Mouse (Mus musculus) layer of hippocampus, adult 8-10 months (tissue): ENCODE data around the gene Romo1. TPM values are rescaled to one million over a fixed set of nuclear protein-coding genes. Genes with fewer than 3 reads are reported as not detected.
"Not testable (repeated sequence)": the region's sequence is repeated elsewhere in the genome, so short reads cannot be mapped to it uniquely, and the experiment has no call there.

Source experiments
- DNase-seq, 2 experiments: peaks; one replicate each; pipeline ENCODE4 v3.0.0; 2022; ENCODE audit warnings: low spot score in 2 of 2
- total RNA-seq, 4 experiments: library from RNA; stranded (reverse); gene quantifications; 2 replicates each; pipeline ENCODE4 v1.2.4; 2022

Romo1 gene
- 100 to 1,000 TPM in 3 of 4 experiments, 10 to 100 TPM in 1; 99.4 to 184 (median 132) TPM for total RNA-seq

DNA sequence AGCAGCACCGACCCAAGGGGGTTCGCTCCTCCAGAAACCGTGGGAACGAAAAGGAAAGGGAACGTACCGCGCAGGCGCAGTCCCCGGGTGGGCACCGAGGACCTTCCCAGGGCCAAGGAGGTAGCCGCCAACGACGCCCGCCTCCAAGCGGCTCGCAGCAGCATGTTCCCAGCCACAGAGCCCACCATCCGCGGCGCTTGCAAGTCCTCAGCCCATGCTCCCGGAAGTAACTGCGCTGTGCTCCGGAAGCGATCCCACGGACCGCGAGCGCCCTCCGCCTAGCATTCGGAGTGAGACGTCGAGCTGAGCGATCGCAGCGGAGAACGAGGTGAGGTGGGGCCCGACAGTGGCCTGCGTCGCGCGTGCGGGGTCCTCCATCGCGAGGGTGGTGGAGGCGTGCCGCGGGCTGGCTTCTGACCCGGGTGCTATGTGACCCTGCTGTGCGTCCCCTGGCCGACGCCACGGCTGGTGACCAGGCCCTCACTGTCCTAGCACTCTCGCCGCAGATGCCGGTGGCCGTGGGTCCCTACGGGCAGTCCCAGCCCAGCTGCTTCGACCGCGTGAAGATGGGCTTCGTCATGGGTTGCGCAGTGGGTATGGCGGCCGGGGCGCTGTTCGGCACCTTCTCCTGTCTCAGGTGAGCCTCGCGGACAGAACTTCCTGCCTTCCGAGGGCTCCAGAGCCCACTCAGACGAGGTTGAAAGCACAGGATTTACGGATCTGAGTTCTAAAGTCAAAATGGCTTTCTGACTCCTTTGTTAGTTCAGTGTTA, at the start of gene Romo1, which contains the start of gene Nfs1:
Gene Romo1 (plus strand): TSS at position 87 of the 772 bp plus-strand sequence.
Gene Nfs1 (minus strand): TSS at position 234 of the 772 bp plus-strand sequence.
- peak; percentile 86 to 93 for DNase-seq

DNA sequence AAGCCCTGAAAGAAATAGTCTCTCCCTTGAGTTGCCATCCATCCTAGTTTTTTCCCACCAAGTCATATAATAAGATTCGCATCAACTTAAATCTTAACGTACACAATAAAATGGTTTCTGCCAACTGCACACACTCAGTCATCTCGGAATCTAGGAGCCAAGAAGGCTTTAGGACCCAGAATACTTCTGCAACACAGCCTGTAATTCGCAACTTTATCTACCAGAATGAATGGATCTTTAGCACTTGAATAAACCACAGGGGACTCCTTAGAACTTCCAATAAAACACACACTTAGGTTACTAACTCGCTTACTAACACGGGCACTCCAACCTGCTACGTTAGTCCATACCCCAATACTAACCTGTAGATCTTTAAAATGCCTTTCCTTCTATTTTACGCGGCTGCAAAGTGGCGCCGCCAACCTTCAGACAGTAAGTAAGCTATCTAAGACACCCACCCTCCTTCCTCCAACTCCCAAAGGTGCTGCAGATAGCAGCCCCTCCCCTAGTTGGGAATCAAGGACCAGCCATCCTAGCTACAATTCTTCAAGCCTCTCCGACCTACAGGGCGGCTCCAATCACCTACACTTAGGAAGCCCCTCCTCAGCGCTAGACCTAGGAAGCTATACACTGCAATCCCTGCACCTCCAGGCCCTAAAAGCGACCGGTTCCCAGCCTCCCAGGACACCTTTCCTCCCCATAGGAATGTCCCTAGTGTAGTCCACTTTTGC, 33.0 kb upstream of the Romo1 start:
- DNase-seq: no peak

- DNase-seq: peak; percentile 76 to 87
These were observed 32.3 kb upstream of the Romo1 start, which contains the start of the genes Cpne1 and Rbm12 for GRCm38 (mm10) chr2:156111358-156112079. Cpne1 (minus strand) TSS chr2:156111965. Rbm12 (minus strand) TSS chr2:156111978.

- DNase-seq: not testable (repeated sequence)
These were observed 31.8 kb upstream of the Romo1 start for GRCm38 (mm10) chr2:156112080-156112423.

DNA sequence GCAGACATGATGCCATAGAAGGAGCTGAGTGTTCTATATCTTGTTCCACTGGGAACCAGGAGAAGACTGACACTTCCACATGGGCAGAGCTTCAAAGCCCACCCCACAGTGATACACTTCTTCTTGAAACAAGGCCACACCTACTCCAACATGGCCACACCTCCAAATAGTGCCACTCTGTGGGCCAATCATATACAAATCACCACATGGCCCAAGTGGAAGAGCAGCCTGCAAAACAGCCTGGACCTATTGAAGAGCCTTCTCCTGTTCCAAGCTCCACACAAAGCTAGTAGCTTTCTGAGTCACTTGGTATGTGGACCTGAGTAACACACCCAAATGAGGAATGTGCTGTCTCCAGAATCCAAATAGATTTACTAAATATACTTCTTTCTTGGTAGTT, 24.3 kb upstream of the Romo1 start:
- DNase-seq: no peak

DNA sequence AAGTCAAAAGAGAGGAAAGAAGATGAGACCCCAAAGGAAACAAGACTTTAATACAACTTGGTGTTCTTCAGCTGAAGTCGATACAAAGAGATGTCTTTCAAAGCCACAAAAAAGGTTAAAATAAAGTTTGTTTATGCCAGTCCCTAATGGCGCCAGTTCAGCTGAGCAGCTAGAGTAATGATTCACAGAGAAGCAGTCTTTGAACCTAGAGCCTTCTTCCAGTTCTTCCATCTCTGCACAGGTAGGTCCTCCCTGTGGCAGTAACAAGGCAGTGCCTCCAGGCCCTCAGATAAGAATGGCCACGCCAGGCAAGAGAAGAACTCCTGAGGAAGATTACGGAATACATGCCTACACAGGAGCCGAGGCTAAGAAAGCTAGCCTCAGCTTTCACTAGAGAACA, 20.1 kb upstream of the Romo1 start:
- DNase-seq: no peak

- no peak for DNase-seq
These were observed 16.8 kb upstream of the Romo1 start, which contains the start of gene Gm28036 for GRCm38 (mm10) chr2:156126992-156127391. Gm28036 (minus strand) TSS chr2:156127092.

DNA sequence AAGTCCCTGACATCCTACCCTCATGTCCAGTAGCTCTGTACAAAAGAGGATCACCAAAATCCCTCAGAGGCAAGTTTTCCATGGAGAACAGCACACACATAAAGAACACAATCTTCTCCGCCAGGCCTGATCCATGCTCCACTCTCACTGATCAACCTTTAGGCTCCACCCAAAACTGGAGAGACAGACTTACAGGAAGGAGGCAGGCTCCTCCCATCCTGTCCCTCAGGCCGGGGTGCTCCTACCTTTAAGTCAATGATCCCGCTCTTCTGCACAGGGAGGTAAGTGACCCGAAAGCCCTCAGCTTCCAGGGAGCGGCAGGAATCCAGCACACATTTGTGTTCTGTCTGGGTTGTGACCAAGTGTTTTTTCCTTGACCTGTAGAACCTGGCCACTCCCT, 9.7 kb upstream of the Romo1 start:
- DNase-seq: no peak

GRCm38 (mm10) chr2:156135695-156136094, 8.1 kb upstream of the Romo1 start:
- no peak for DNase-seq

- no peak for DNase-seq
These were observed 1.0 kb upstream of the Romo1 start for GRCm38 (mm10) chr2:156142820-156143219.

- DNase-seq: no peak
These were observed 472 bp upstream of the Romo1 start for GRCm38 (mm10) chr2:156143367-156143766.

DNA sequence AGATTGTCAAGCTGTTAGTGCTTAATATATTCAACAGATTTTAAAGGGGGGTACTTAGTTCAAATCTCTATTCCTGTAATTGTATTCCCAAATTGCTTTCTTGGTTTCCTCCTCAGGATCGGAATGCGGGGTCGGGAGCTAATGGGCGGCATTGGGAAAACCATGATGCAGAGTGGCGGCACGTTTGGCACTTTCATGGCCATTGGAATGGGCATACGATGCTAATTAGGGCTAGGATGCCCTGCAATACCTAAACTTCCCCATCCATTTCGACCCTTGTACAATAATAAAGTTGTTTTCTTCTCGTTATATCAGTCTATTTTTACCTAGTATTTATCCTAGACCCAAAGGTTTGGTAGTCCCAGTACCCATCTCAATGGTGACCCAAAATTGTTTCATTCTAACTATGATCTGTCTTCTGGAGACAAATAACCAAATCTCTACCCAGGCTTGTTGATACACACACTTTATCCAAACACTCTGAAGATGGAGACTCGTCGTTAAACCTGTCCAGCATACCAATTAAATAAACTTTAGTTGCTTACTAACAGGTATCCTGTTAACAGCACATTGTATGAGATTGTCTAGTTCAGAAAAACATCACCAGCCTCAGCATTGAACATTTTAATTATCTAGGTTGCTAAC, 1.8 kb downstream of the Romo1 start:
- no peak for DNase-seq

- DNase-seq: no peak
These were observed 2.6 kb downstream of the Romo1 start for GRCm38 (mm10) chr2:156146272-156146989.

GRCm38 (mm10) chr2:156147316-156147915, 3.6 kb downstream of the Romo1 start:
- DNase-seq: no peak

DNA sequence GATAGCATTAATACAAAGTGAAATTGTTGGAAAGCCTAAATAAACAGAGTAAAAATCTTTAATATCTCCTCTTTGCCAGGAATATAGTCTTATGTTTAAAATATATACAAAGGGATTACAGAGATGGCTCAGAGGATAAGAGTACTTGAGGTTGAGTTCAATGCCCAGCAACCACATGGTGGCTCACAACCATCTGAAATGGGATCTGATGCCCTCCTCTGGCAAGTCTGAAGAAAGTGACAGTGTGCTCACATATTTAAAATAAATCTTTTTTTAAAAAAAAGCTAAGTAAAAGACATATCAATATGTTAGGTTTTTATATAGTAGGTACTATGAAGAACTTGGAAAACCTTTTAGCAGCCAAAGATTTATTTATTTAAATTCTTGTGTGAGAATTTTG, 7.7 kb downstream of the Romo1 start:
- no peak for DNase-seq

DNA sequence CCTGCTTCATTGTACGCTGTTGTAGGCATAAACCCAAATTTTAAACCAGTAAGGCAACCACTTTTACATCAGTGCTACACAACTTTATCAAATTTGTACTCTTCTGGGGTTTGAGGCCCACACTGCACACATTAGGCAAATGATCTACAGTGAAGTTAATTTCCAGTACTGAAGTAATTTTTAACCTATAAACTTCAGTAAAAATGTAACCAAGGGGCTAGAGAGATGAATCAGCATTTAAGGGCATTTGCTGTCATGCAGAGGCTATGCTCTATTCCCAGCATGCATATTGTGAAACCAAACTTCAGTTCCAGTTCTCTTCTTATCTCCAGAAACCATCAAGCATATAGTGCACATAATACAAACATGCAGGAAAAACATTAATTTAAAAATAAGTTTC, 21.6 kb downstream of the Romo1 start:
- DNase-seq: no peak

GRCm38 (mm10) chr2:156166557-156166956, 22.7 kb downstream of the Romo1 start:
- DNase-seq: no peak

DNA sequence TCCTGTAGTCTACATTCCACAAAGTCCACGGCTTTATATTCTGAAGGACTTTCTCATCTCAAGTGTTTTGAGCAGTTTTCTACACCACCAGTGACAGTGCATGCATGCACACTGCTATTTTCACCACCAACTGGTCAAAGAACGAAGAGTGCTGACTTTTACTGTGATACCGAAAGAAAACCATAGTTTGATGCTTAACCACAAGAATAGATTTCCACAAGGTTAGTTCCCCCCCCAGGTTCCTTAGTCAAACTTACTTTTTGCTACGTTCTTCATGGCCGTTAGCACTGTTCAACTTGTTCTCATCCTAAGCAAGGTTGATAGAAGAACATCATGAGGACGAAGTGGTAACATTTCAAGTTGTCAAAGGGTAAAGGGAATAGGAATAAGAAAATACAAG, 33.2 kb downstream of the Romo1 start:
- DNase-seq: no peak

DNA sequence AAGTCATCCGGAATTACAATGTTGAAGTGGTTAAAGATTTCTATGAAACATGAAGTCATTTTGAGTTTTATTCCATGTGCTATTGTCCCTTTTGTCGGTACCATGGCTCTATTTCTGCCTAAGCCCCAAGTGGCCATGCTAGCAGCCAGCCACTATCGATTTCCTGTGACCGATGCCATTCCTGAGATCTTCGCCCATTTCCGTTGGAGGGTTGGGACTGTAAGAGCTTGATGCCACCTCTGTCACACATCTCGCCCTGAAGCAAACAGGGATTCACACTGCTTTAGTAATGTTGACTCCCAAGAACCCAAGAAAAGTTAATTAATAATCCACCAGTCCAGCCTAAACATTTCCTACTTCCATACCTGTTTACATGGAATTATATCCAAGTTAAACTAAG, 33.8 kb downstream of the Romo1 start:
- DNase-seq: no peak
